Mouse (Mus musculus): ENCODE measurements around the gene Cma2. TPM values are rescaled to one million over a fixed set of nuclear protein-coding genes. Genes with fewer than 3 reads are reported as not detected.

Cma2 gene
- not detected in 2 replicates for polyA plus RNA-seq (2014; fragmentation: Nextera tagmentation; extraction: Ambion mirVana)

DNA sequence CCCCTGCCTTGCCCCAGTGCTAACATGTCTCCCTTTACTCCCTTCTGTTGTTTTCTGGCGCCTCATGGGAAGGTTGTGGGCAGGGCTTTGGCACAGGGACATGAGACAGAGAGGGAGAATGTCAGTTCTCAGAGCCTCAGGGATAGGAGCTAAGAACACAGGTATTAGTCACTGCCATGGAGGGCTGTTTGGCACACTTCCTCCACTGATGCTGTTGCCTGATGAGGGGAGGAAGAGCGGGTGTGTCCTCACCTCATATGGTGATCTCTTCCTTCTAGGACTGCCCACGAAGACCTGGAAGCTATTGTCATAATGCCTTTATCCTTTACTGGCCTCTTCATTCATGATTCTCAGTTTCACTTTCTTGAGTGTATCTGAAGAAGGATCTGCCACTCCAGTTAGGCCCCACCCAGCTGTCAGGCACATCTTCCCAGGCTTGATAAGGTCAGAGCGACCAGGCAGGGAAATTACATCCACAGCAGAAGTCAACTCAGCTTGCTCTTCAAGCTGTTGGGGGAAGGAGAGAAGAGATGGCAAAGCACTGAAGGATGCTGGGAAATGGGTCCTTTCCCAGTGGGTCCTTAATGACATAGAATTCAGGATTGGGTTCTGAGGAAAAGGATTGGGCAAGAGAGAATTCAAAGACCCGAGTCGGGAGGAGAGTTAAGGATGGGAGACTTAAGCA, at the start of gene Cma2:
TSS of gene Cma2 (plus strand) at position 635 of the 685 bp plus-strand sequence.
- H3K4me3 ChIP-seq (ENCODE audit: low read depth, low read length): no peak within 1 kb of the TSS
- H3K27ac ChIP-seq (ENCODE audit: low read length): no peak within 1 kb of the TSS
- no peak within 1 kb of the TSS for H3K9ac ChIP-seq (replicated peaks; ENCODE audit: low read depth, low read length)
- 80% methylated on average over 6 of the region's 6 CpGs for WGBS
- H3K4me1 ChIP-seq (ENCODE audit: control insufficient read depth, insufficient read depth, low read length): no peaks in the 10 kb centered on the region
- no peak for ATAC-seq (ENCODE audit: insufficient number of reproducible peaks, insufficient read depth, low FRiP score, low read depth)
- no peak within 1 kb of the TSS for H3K4me2 ChIP-seq (replicated peaks; ENCODE audit: low read depth, low read length)
- H3K9me3 ChIP-seq (ENCODE audit: control insufficient read depth, low read depth, low read length): no peaks in the 10 kb centered on the region
- no peaks in the 10 kb centered on the region for H3K36me3 ChIP-seq (ENCODE audit: control insufficient read depth, insufficient read depth, low read length)
- no peaks in the 10 kb centered on the region for H3K27me3 ChIP-seq (ENCODE audit: control insufficient read depth, insufficient read depth, low read length)

DNA sequence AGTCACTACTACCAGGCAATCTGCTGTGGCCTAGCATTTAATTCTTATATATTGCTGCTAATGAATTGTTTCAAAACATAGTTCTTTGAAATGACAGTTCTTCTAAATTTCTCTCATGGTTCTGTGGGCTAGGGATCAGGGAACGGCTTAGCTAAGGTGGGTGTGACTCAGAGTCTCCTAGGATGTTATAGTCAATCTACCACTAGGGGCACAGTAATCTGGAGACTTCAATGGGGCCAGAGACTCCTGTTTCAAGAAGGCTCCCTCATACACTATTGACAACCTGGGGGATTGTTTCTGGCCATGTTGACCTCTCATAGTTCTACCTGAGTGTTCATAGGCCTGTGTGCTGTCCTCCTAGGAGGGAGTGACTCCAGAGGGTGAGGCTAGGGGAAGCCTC, 45.3 kb upstream of the Cma2 start:
- Histone ChIP-seq H3K4me3 (ENCODE audit: low read depth, low read length) (no peak overlapping the region), H3K4me2 (replicated peaks; ENCODE audit: low read depth, low read length) (no peak overlapping the region), H3K27me3 (ENCODE audit: control insufficient read depth, insufficient read depth, low read length) (no peaks in the 10 kb centered on the region), H3K9ac (replicated peaks; ENCODE audit: low read depth, low read length) (no peak overlapping the region), H3K36me3 (ENCODE audit: control insufficient read depth, insufficient read depth, low read length) (no peaks in the 10 kb centered on the region), H3K9me3 (ENCODE audit: control insufficient read depth, low read depth, low read length) (no peaks in the 10 kb centered on the region), H3K4me1 (ENCODE audit: control insufficient read depth, insufficient read depth, low read length) (peaks cover 7% of the 10 kb centered on the region; the same call in 1 of the 2 replicates), H3K27ac (ENCODE audit: low read length) (no peak overlapping the region)
- ATAC-seq (ENCODE audit: insufficient number of reproducible peaks, insufficient read depth, low FRiP score, low read depth): no peak
- WGBS: 29% methylated on average over 1 of the region's 1 CpGs

DNA sequence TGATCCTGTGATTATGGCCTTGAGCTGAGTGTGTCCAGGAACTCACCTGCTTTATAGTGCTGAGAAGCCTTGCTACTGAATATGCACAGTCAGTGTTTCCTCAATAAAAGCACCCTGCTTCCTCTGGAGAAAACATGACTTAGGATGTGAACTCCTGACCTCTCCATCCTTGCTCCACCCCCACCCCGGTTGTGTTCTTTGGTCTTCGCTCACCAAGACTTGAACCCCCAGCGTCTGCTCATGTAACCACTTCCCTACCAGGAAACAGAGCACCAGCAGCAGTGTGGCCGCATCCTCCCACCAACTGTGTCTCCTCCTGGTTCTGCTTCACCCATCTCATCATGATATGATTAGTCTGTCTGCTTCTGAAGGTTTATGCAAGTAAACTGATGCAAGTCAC, 37.4 kb upstream of the Cma2 start:
- no peak overlapping the region for H3K4me2 ChIP-seq (replicated peaks; ENCODE audit: low read depth, low read length)
- H3K27ac ChIP-seq (ENCODE audit: low read length): no peak overlapping the region
- no peaks in the 10 kb centered on the region for H3K27me3 ChIP-seq (ENCODE audit: control insufficient read depth, insufficient read depth, low read length)
- WGBS: 61% methylated on average over 4 of the region's 4 CpGs
- H3K4me1 ChIP-seq (ENCODE audit: control insufficient read depth, insufficient read depth, low read length): no peaks in the 10 kb centered on the region
- H3K4me3 ChIP-seq (ENCODE audit: low read depth, low read length): no peak overlapping the region
- no peak for ATAC-seq (ENCODE audit: insufficient number of reproducible peaks, insufficient read depth, low FRiP score, low read depth)
- no peaks in the 10 kb centered on the region for H3K9me3 ChIP-seq (ENCODE audit: control insufficient read depth, low read depth, low read length)
- H3K9ac ChIP-seq (replicated peaks; ENCODE audit: low read depth, low read length): no peak overlapping the region
- H3K36me3 ChIP-seq (ENCODE audit: control insufficient read depth, insufficient read depth, low read length): no peaks in the 10 kb centered on the region

- H3K4me3 ChIP-seq (ENCODE audit: low read depth, low read length): no peak overlapping the region
- no peaks in the 10 kb centered on the region for H3K9me3 ChIP-seq (ENCODE audit: control insufficient read depth, low read depth, low read length)
- 16% methylated on average over 14 of the region's 14 CpGs for WGBS
- H3K4me2 ChIP-seq (replicated peaks; ENCODE audit: low read depth, low read length): no peak overlapping the region
- no peaks in the 10 kb centered on the region for H3K4me1 ChIP-seq (ENCODE audit: control insufficient read depth, insufficient read depth, low read length)
- no peaks in the 10 kb centered on the region for H3K27me3 ChIP-seq (ENCODE audit: control insufficient read depth, insufficient read depth, low read length)
- H3K36me3 ChIP-seq (ENCODE audit: control insufficient read depth, insufficient read depth, low read length): no peaks in the 10 kb centered on the region
- no peak overlapping the region for H3K9ac ChIP-seq (replicated peaks; ENCODE audit: low read depth, low read length)
- ATAC-seq (ENCODE audit: insufficient number of reproducible peaks, insufficient read depth, low FRiP score, low read depth): peak; percentile 78
- H3K27ac ChIP-seq (ENCODE audit: low read length): no peak overlapping the region
Measured at GRCm38 (mm10) chr14:55918240-55919082, 32.3 kb upstream of the Cma2 start.

GRCm38 (mm10) chr14:55922475-55923232, 28.1 kb upstream of the Cma2 start:
- H3K9me3 ChIP-seq (ENCODE audit: control insufficient read depth, low read depth, low read length): no peaks in the 10 kb centered on the region
- ATAC-seq (ENCODE audit: insufficient number of reproducible peaks, insufficient read depth, low FRiP score, low read depth): no peak
- H3K4me3 ChIP-seq (ENCODE audit: low read depth, low read length): no peak overlapping the region
- no peak overlapping the region for H3K4me2 ChIP-seq (replicated peaks; ENCODE audit: low read depth, low read length)
- WGBS: 47% methylated on average over 7 of the region's 7 CpGs
- no peak overlapping the region for H3K27ac ChIP-seq (ENCODE audit: low read length)
- no peaks in the 10 kb centered on the region for H3K27me3 ChIP-seq (ENCODE audit: control insufficient read depth, insufficient read depth, low read length)
- H3K4me1 ChIP-seq (ENCODE audit: control insufficient read depth, insufficient read depth, low read length): no peaks in the 10 kb centered on the region
- H3K9ac ChIP-seq (replicated peaks; ENCODE audit: low read depth, low read length): no peak overlapping the region
- H3K36me3 ChIP-seq (ENCODE audit: control insufficient read depth, insufficient read depth, low read length): no peaks in the 10 kb centered on the region

DNA sequence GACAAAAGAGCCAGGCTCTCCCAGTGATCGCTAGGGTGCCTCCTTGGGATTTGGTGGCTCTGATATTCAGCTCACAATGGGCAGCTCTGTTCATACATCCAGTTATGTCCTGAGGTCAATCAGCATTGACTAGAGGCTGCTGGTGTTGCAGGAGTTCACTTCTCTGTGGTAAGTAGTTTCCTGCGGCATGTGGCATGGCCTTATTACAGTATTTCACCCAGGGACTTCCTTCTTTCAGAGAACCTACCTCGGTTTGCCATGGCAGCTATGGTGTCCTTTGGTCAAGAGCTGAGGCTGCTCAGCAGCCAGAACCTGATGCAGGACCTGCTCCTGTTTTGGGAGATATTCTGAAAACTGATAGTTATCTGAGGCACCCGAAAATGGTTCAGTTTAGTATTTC, 23.9 kb upstream of the Cma2 start:
- no peak for ATAC-seq (ENCODE audit: insufficient number of reproducible peaks, insufficient read depth, low FRiP score, low read depth)
- H3K9me3 ChIP-seq (ENCODE audit: control insufficient read depth, low read depth, low read length): no peaks in the 10 kb centered on the region
- no peak overlapping the region for H3K4me3 ChIP-seq (ENCODE audit: low read depth, low read length)
- no peak overlapping the region for H3K27ac ChIP-seq (ENCODE audit: low read length)
- H3K4me1 ChIP-seq (ENCODE audit: control insufficient read depth, insufficient read depth, low read length): no peaks in the 10 kb centered on the region
- H3K27me3 ChIP-seq (ENCODE audit: control insufficient read depth, insufficient read depth, low read length): no peaks in the 10 kb centered on the region
- H3K9ac ChIP-seq (replicated peaks; ENCODE audit: low read depth, low read length): no peak overlapping the region
- no peaks in the 10 kb centered on the region for H3K36me3 ChIP-seq (ENCODE audit: control insufficient read depth, insufficient read depth, low read length)
- H3K4me2 ChIP-seq (replicated peaks; ENCODE audit: low read depth, low read length): no peak overlapping the region
- 87% methylated on average over 4 of the region's 4 CpGs for WGBS

- H3K4me3 ChIP-seq (ENCODE audit: low read depth, low read length): no peak overlapping the region
- H3K4me2 ChIP-seq (replicated peaks; ENCODE audit: low read depth, low read length): no peak overlapping the region
- H3K27ac ChIP-seq (ENCODE audit: low read length): no peak overlapping the region
- H3K36me3 ChIP-seq (ENCODE audit: control insufficient read depth, insufficient read depth, low read length): no peaks in the 10 kb centered on the region
- H3K4me1 ChIP-seq (ENCODE audit: control insufficient read depth, insufficient read depth, low read length): no peaks in the 10 kb centered on the region
- no peak for ATAC-seq (ENCODE audit: insufficient number of reproducible peaks, insufficient read depth, low FRiP score, low read depth)
- no peaks in the 10 kb centered on the region for H3K9me3 ChIP-seq (ENCODE audit: control insufficient read depth, low read depth, low read length)
- no peak overlapping the region for H3K9ac ChIP-seq (replicated peaks; ENCODE audit: low read depth, low read length)
- WGBS: 69% methylated on average over 12 of the region's 12 CpGs
- no peaks in the 10 kb centered on the region for H3K27me3 ChIP-seq (ENCODE audit: control insufficient read depth, insufficient read depth, low read length)
Measured at GRCm38 (mm10) chr14:55929263-55929997, 21.4 kb upstream of the Cma2 start.

DNA sequence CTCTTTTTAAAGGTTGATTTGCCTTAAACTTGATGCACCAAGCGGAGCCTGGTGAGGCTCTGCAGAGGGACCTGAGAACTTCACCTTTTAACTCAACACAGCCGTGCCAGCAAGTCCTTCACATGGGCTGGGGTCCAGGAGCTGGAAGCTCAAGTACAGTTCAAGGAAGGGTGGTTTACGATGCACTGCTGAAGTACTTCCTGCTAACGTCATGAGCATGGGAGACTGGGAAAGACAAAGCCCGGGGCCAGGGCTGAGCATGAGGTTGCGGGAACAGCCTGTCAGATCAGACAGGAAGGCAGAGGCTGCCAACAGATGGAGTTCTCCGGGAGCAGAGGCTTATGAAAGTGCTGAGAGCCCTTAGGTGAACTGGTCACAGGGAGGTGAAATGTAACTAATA, 17.2 kb upstream of the Cma2 start:
- Histone ChIP-seq H3K4me1 (ENCODE audit: control insufficient read depth, insufficient read depth, low read length) (no peaks in the 10 kb centered on the region), H3K4me3 (ENCODE audit: low read depth, low read length) (no peak overlapping the region), H3K27ac (ENCODE audit: low read length) (no peak overlapping the region), H3K27me3 (ENCODE audit: control insufficient read depth, insufficient read depth, low read length) (no peaks in the 10 kb centered on the region), H3K4me2 (replicated peaks; ENCODE audit: low read depth, low read length) (no peak overlapping the region), H3K36me3 (ENCODE audit: control insufficient read depth, insufficient read depth, low read length) (no peaks in the 10 kb centered on the region), H3K9me3 (ENCODE audit: control insufficient read depth, low read depth, low read length) (no peaks in the 10 kb centered on the region), H3K9ac (replicated peaks; ENCODE audit: low read depth, low read length) (no peak overlapping the region)
- 25% methylated on average over 7 of the region's 7 CpGs for WGBS
- ATAC-seq (ENCODE audit: insufficient number of reproducible peaks, insufficient read depth, low FRiP score, low read depth): peak; percentile 23; the same call in 1 of the 2 replicates

Data from stomach, embryonic 14.5 days (tissue).